Mouse (Mus musculus) right cerebral cortex, adult 18-20 months (tissue): ENCODE measurements around the gene Olfr1444.

Experiments used
- DNase-seq: peaks from one replicate; pipeline ENCODE4 v3.0.0; 2022; ENCODE audit warnings: mixed read lengths

Olfr1444 gene

GRCm38 (mm10) chr19:12856983-12857382 lies at the start of gene Olfr1444:
Gene Olfr1444, plus strand, starts transcription at chr19:12857283.
- no peak for DNase-seq

GRCm38 (mm10) chr19:12812644-12813364 lies 44.3 kb upstream of the Olfr1444 start:
- no peak for DNase-seq

GRCm38 (mm10) chr19:12813883-12814282 lies 43.2 kb upstream of the Olfr1444 start:
- DNase-seq = no peak

GRCm38 (mm10) chr19:12818507-12818906 lies 38.6 kb upstream of the Olfr1444 start:
- no peak for DNase-seq

- peak; percentile 26 for DNase-seq
Measured at GRCm38 (mm10) chr19:12820383-12820782, 36.7 kb upstream of the Olfr1444 start.

GRCm38 (mm10) chr19:12824549-12824948 lies 32.5 kb upstream of the Olfr1444 start:
- DNase-seq = no peak

DNA sequence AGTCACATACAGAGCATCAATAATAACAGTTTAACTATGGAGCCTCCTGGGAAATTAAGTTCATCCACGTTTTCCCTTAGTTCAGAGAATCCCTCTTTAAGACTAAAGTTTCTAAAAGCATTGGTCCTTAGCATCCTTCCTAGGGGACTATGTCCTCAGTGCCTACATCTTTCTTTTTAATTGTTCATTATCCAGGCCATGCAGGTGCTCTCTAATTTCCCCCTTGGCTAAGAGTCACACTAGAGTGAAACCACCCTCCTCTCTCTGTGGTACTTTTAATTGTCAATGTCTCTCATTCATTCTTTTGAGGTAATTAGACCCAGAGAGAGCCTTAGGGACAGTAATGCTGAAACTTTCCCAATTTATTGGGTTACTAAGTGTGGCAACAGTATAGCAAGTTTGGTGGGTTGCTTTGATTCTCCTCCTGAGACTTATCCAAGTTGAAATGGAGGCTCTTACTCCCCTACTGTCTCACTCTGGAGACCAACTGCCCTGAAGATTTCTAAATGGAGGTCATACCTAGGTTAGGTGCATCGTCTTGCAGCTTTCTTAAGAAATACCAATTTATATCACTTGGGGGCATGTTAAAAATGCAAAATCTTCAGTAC lies 26.2 kb upstream of the Olfr1444 start:
- no peak for DNase-seq

- DNase-seq = no peak
Measured at GRCm38 (mm10) chr19:12831559-12831958, 25.5 kb upstream of the Olfr1444 start.

- peak; percentile 14 for DNase-seq
Measured at GRCm38 (mm10) chr19:12833625-12834024, 23.5 kb upstream of the Olfr1444 start.

- DNase-seq = peak; percentile 7
Measured at GRCm38 (mm10) chr19:12838507-12838906, 18.6 kb upstream of the Olfr1444 start.

GRCm38 (mm10) chr19:12846382-12846781 lies 10.7 kb upstream of the Olfr1444 start, which contains the start of gene Gm5244:
Gene Gm5244, plus strand, starts transcription at chr19:12846682.
- no peak for DNase-seq

DNA sequence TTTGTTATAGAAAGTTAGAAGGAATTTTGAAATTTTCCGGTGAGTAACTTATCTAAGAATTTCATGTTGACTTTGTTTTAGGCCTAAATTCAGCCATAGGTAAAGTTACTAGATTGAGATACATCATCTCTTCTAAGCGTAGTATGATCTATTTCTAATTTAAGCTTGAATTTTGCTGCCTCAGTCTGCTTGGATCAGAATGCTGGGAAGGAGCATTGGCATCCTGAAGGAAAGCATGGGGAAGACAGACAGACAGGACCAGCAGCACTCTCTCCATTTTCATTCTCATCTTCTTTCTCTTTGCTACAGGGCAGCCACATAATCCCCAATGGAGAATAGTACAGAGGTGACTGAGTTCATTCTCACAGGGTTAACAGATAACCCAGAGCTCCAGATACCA lies 26.5 kb downstream of the Olfr1444 start, which contains the start of gene Olfr1445:
Gene Olfr1445 (plus strand): TSS at position 301 of the 400 bp plus-strand sequence.
- DNase-seq = no peak

- DNase-seq = no peak
Measured at GRCm38 (mm10) chr19:12893424-12893823, 36.3 kb downstream of the Olfr1444 start, which contains the start of gene Olfr1446. Gene Olfr1446, minus strand, starts transcription at chr19:12893524.

DNA sequence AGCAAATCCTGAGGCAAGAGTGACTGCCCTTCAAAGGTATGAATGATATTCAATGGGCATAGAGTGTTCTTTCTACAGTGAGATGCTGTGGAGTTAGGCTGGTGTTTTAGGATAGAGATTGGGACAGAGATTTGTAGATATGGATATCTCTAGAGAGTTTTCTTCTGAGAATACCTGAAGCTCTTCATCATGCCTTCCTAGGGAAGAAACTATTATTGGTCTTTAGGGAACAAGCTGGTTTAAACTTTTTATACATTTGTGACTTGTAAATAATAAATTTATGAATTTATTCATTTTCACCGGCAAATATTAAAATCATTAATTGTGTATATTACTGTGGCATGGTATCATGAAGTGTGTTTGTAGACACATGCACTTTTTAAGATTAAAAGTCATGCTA lies 46.6 kb downstream of the Olfr1444 start, which contains the start of gene Olfr1447:
Gene Olfr1447 (minus strand): TSS at position 101 of the 400 bp plus-strand sequence.
- DNase-seq = no peak
